Mouse (Mus musculus): Measurements from ENCODE around the gene Lrrk1. TPM values are rescaled to one million over a fixed set of nuclear protein-coding genes. Genes with fewer than 3 reads are reported as not detected.

Gene Lrrk1
- polyA plus RNA-seq, 1 experiment from 2014 or later: 6.4 TPM

GRCm38 (mm10) chr7:66296921-66297655 lies 91.1 kb downstream of the Lrrk1 start:
- 65% methylated on average over 12 of the region's 12 CpGs for WGBS
- H3K4me2 ChIP-seq (ENCODE audit: low read length): no peak overlapping the region
- no peaks in the 10 kb centered on the region for H3K27me3 ChIP-seq (ENCODE audit: control insufficient read depth, insufficient read depth, low read length)
- H3K9ac ChIP-seq (ENCODE audit: low read length): no peak overlapping the region
- peaks cover 0 to 3% of the 10 kb centered on the region in 2 experiments; a peak in 2 of 4 replicates for H3K4me1 ChIP-seq (ENCODE audit: control insufficient read depth in 2 of 2, insufficient read depth in 2 of 2, low read length in 2 of 2)
- H3K4me3 ChIP-seq (ENCODE audit: control insufficient read depth in 1 of 2, insufficient read depth in 1 of 2, low read depth in 1 of 2, low read length in 2 of 2): no peak overlapping the region
- ATAC-seq (ENCODE audit: insufficient number of reproducible peaks, insufficient read depth, low FRiP score, low read depth): no peak
- peaks cover 20% of the 10 kb centered on the region for H3K36me3 ChIP-seq (ENCODE audit: control insufficient read depth, insufficient read depth, low read length)
- no peak overlapping the region for H3K27ac ChIP-seq (replicated peaks in 1 of 2; ENCODE audit: control insufficient read depth in 1 of 2, insufficient read depth in 1 of 2, low read depth in 2 of 2, low read length in 2 of 2)
- H3K9me3 ChIP-seq (ENCODE audit: control insufficient read depth, low read length): no peaks in the 10 kb centered on the region

GRCm38 (mm10) chr7:66292552-66293376 lies 95.4 kb downstream of the Lrrk1 start:
- 66% methylated on average over 19 of the region's 19 CpGs for WGBS
- no peak for ATAC-seq (ENCODE audit: insufficient number of reproducible peaks, insufficient read depth, low FRiP score, low read depth)
- H3K27ac ChIP-seq (replicated peaks in 1 of 2; ENCODE audit: control insufficient read depth in 1 of 2, insufficient read depth in 1 of 2, low read depth in 2 of 2, low read length in 2 of 2): no peak overlapping the region

GRCm38 (mm10) chr7:66292010-66292409 lies 96.1 kb downstream of the Lrrk1 start:
- no peaks in the 10 kb centered on the region for H3K27me3 ChIP-seq (ENCODE audit: control insufficient read depth, insufficient read depth, low read length)
- peaks cover 0 to 3% of the 10 kb centered on the region in 2 experiments; a peak in 2 of 4 replicates for H3K4me1 ChIP-seq (ENCODE audit: control insufficient read depth in 2 of 2, insufficient read depth in 2 of 2, low read length in 2 of 2)
- no peak overlapping the region for H3K27ac ChIP-seq (replicated peaks in 1 of 2; ENCODE audit: control insufficient read depth in 1 of 2, insufficient read depth in 1 of 2, low read depth in 2 of 2, low read length in 2 of 2)
- no peak for ATAC-seq (ENCODE audit: insufficient number of reproducible peaks, insufficient read depth, low FRiP score, low read depth)
- no peak overlapping the region for H3K4me2 ChIP-seq (ENCODE audit: low read length)
- H3K9ac ChIP-seq (ENCODE audit: low read length): no peak overlapping the region
- 84% methylated on average over 8 of the region's 8 CpGs for WGBS
- no peaks in the 10 kb centered on the region for H3K9me3 ChIP-seq (ENCODE audit: control insufficient read depth, low read length)
- H3K36me3 ChIP-seq (ENCODE audit: control insufficient read depth, insufficient read depth, low read length): peaks cover 52% of the 10 kb centered on the region
- no peak overlapping the region for H3K4me3 ChIP-seq (ENCODE audit: control insufficient read depth in 1 of 2, insufficient read depth in 1 of 2, low read depth in 1 of 2, low read length in 2 of 2)

More at GRCm38 (mm10) chr7:66292552-66293376, 95.4 kb downstream of the Lrrk1 start:
- H3K4me1 ChIP-seq (ENCODE audit: control insufficient read depth in 2 of 2, insufficient read depth in 2 of 2, low read length in 2 of 2): peaks cover 0 to 3% of the 10 kb centered on the region in 2 experiments; a peak in 2 of 4 replicates
- no peak overlapping the region for H3K4me2 ChIP-seq (ENCODE audit: low read length)
- no peaks in the 10 kb centered on the region for H3K27me3 ChIP-seq (ENCODE audit: control insufficient read depth, insufficient read depth, low read length)
- no peak overlapping the region for H3K4me3 ChIP-seq (ENCODE audit: control insufficient read depth in 1 of 2, insufficient read depth in 1 of 2, low read depth in 1 of 2, low read length in 2 of 2)
- H3K9ac ChIP-seq (ENCODE audit: low read length): no peak overlapping the region
- peaks cover 49% of the 10 kb centered on the region for H3K36me3 ChIP-seq (ENCODE audit: control insufficient read depth, insufficient read depth, low read length)
- H3K9me3 ChIP-seq (ENCODE audit: control insufficient read depth, low read length): no peaks in the 10 kb centered on the region

- WGBS: 38% methylated on average over 10 of the region's 10 CpGs
- Histone ChIP-seq H3K27ac (replicated peaks in 1 of 2; ENCODE audit: control insufficient read depth in 1 of 2, insufficient read depth in 1 of 2, low read depth in 2 of 2, low read length in 2 of 2) (no peak overlapping the region), H3K27me3 (ENCODE audit: control insufficient read depth, insufficient read depth, low read length) (no peaks in the 10 kb centered on the region), H3K4me2 (ENCODE audit: low read length) (no peak overlapping the region), H3K36me3 (ENCODE audit: control insufficient read depth, insufficient read depth, low read length) (peaks cover 26% of the 10 kb centered on the region), H3K4me3 (ENCODE audit: control insufficient read depth in 1 of 2, insufficient read depth in 1 of 2, low read depth in 1 of 2, low read length in 2 of 2) (no peak overlapping the region), H3K4me1 (ENCODE audit: control insufficient read depth in 2 of 2, insufficient read depth in 2 of 2, low read length in 2 of 2) (no peaks in the 10 kb centered on the region), H3K9me3 (ENCODE audit: control insufficient read depth, low read length) (no peaks in the 10 kb centered on the region), H3K9ac (ENCODE audit: low read length) (no peak overlapping the region)
- no peak for ATAC-seq (ENCODE audit: insufficient number of reproducible peaks, insufficient read depth, low FRiP score, low read depth)
These were observed 105.1 kb downstream of the Lrrk1 start for GRCm38 (mm10) chr7:66282984-66283612.

GRCm38 (mm10) chr7:66282265-66282664 lies 105.9 kb downstream of the Lrrk1 start:
- H3K4me3 ChIP-seq (ENCODE audit: control insufficient read depth in 1 of 2, insufficient read depth in 1 of 2, low read depth in 1 of 2, low read length in 2 of 2): no peak overlapping the region
- no peaks in the 10 kb centered on the region for H3K27me3 ChIP-seq (ENCODE audit: control insufficient read depth, insufficient read depth, low read length)
- H3K27ac ChIP-seq (replicated peaks in 1 of 2; ENCODE audit: control insufficient read depth in 1 of 2, insufficient read depth in 1 of 2, low read depth in 2 of 2, low read length in 2 of 2): no peak overlapping the region
- no peaks in the 10 kb centered on the region for H3K9me3 ChIP-seq (ENCODE audit: control insufficient read depth, low read length)
- peaks cover 24% of the 10 kb centered on the region for H3K36me3 ChIP-seq (ENCODE audit: control insufficient read depth, insufficient read depth, low read length)
- no peak for ATAC-seq (ENCODE audit: insufficient number of reproducible peaks, insufficient read depth, low FRiP score, low read depth)
- no peak overlapping the region for H3K9ac ChIP-seq (ENCODE audit: low read length)
- WGBS: 58% methylated on average over 12 of the region's 12 CpGs
- no peak overlapping the region for H3K4me2 ChIP-seq (ENCODE audit: low read length)
- no peaks in the 10 kb centered on the region for H3K4me1 ChIP-seq (ENCODE audit: control insufficient read depth in 2 of 2, insufficient read depth in 2 of 2, low read length in 2 of 2)

GRCm38 (mm10) chr7:66278001-66278400 lies 110.1 kb downstream of the Lrrk1 start:
- no peak overlapping the region for H3K4me3 ChIP-seq (ENCODE audit: control insufficient read depth in 1 of 2, insufficient read depth in 1 of 2, low read depth in 1 of 2, low read length in 2 of 2)
- no peaks in the 10 kb centered on the region for H3K9me3 ChIP-seq (ENCODE audit: control insufficient read depth, low read length)
- ATAC-seq (ENCODE audit: insufficient number of reproducible peaks, insufficient read depth, low FRiP score, low read depth): no peak
- 82% methylated on average over 3 of the region's 3 CpGs for WGBS
- no peaks in the 10 kb centered on the region for H3K4me1 ChIP-seq (ENCODE audit: control insufficient read depth in 2 of 2, insufficient read depth in 2 of 2, low read length in 2 of 2)
- H3K36me3 ChIP-seq (ENCODE audit: control insufficient read depth, insufficient read depth, low read length): peaks cover 15% of the 10 kb centered on the region
- H3K9ac ChIP-seq (ENCODE audit: low read length): no peak overlapping the region
- H3K27me3 ChIP-seq (ENCODE audit: control insufficient read depth, insufficient read depth, low read length): no peaks in the 10 kb centered on the region
- no peak overlapping the region for H3K27ac ChIP-seq (replicated peaks in 1 of 2; ENCODE audit: control insufficient read depth in 1 of 2, insufficient read depth in 1 of 2, low read depth in 2 of 2, low read length in 2 of 2)
- H3K4me2 ChIP-seq (ENCODE audit: low read length): no peak overlapping the region

GRCm38 (mm10) chr7:66273494-66273893 lies 114.7 kb downstream of the Lrrk1 start:
- Histone ChIP-seq H3K4me1 (ENCODE audit: control insufficient read depth in 2 of 2, insufficient read depth in 2 of 2, low read length in 2 of 2) (no peaks in the 10 kb centered on the region), H3K9ac (ENCODE audit: low read length) (no peak overlapping the region), H3K27ac (replicated peaks in 1 of 2; ENCODE audit: control insufficient read depth in 1 of 2, insufficient read depth in 1 of 2, low read depth in 2 of 2, low read length in 2 of 2) (no peak overlapping the region), H3K36me3 (ENCODE audit: control insufficient read depth, insufficient read depth, low read length) (peaks cover 20% of the 10 kb centered on the region), H3K27me3 (ENCODE audit: control insufficient read depth, insufficient read depth, low read length) (no peaks in the 10 kb centered on the region), H3K9me3 (ENCODE audit: control insufficient read depth, low read length) (no peaks in the 10 kb centered on the region), H3K4me2 (ENCODE audit: low read length) (no peak overlapping the region), H3K4me3 (ENCODE audit: control insufficient read depth in 1 of 2, insufficient read depth in 1 of 2, low read depth in 1 of 2, low read length in 2 of 2) (no peak overlapping the region)
- ATAC-seq (ENCODE audit: insufficient number of reproducible peaks, insufficient read depth, low FRiP score, low read depth): no peak
- 90% methylated on average over 5 of the region's 5 CpGs for WGBS

All from heart, embryonic 14.5 days (tissue).